Mouse (Mus musculus): ENCODE results near the gene Enkur. TPM values are rescaled to one million over a fixed set of nuclear protein-coding genes. Genes with fewer than 3 reads are reported as not detected.

The Enkur gene
- total RNA-seq (2023) = 4.3 TPM

DNA sequence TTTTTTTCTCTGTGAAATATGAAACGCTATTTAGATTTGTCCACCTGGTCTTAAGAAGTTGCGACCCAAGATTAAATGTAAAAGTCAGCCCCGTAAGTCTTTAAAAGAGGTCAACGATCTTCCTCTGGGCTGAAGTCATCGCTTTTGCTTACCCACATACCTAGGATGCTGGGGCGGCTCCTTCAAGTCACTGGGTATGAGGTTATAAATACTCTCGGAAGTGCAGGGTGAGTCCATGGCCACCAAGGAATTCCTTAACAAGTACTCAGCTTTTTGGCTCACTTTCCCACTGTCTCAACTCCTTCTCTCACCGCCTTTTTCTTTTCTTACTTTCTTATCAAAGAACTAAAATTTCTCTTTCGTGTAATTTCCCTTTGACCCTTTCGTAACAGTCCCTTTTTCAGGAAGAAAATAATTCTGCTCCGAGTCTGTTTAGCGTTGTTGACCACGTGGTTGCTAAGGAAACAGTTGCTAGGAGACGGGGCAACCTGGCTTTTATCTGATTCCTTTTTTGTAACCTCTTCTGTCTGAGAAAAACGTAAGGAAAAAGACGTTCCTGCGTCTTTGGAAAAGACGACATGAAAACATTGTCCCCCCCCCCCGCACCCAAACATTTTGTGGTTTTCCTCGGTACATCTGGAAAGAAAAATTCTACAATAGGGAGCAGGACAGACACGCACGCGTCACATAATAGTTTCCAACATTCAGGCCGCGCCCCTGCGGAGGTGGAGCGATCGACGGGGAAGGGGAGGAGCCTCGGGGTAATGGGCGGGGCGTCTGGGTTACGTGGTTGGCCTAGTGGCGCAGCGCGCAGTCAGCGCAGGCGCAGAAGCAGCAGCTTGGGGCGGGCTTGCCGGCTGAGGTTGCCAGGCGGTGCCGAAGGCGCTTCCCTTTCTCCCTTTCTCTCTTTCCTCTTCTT, at the start of gene Enkur, which contains the start of gene Thnsl1:
TSS of gene Enkur (minus strand) at position 454 of the 919 bp plus-strand sequence.
TSS of gene Thnsl1 (plus strand) at position 813 of the 919 bp plus-strand sequence.

Other genes with a start within 250 kb of the Enkur start
- 4.5 TPM for gene Arhgap21, start 236.5 kb downstream of the Enkur start, total RNA-seq (2023)
- 6.2 TPM for gene Thnsl1, start 359 bp upstream of the Enkur start, total RNA-seq (2023)
- gene Gpr158, start 162.2 kb upstream of the Enkur start, total RNA-seq (2023) = not detected